Mouse (Mus musculus): ENCODE data around the gene Cyth3. TPM values are rescaled to one million over a fixed set of nuclear protein-coding genes. Genes with fewer than 3 reads are reported as not detected.

The Cyth3 gene
- polyA plus RNA-seq, 1 experiment from 2014 or later: 61.8 TPM

GRCm38 (mm10) chr5:143759554-143759953 lies 137.3 kb downstream of the Cyth3 start:
- no peak overlapping the region for H3K9ac ChIP-seq (ENCODE audit: low read length)
- no peaks in the 10 kb centered on the region for H3K36me3 ChIP-seq (ENCODE audit: control insufficient read depth, insufficient read depth, low read length)
- WGBS: 82% methylated on average over 8 of the region's 8 CpGs
- H3K27me3 ChIP-seq (ENCODE audit: control insufficient read depth, insufficient read depth, low read length): no peaks in the 10 kb centered on the region
- no peak overlapping the region for H3K4me2 ChIP-seq (ENCODE audit: low read depth, low read length)
- no peaks in the 10 kb centered on the region for H3K4me1 ChIP-seq (ENCODE audit: control insufficient read depth, insufficient read depth, low read length)
- H3K4me3 ChIP-seq (replicated peaks; ENCODE audit: low read length): no peak overlapping the region
- no peaks in the 10 kb centered on the region for H3K9me3 ChIP-seq (replicated peaks; ENCODE audit: control insufficient read depth, low read length)
- no peak for ATAC-seq (ENCODE audit: insufficient read depth, low FRiP score)
- no peak overlapping the region for H3K27ac ChIP-seq (ENCODE audit: low read length)

Other genes with a start within 250 kb of the Cyth3 start
- gene Kdelr2, start 218.6 kb upstream of the Cyth3 start, polyA plus RNA-seq (2015; fragmentation: Nextera tagmentation; extraction: Ambion mirVana): 364 and 376 TPM in 2 replicates
- 10.3 and 11.5 TPM in 2 replicates for gene Daglb, start 157.9 kb upstream of the Cyth3 start, polyA plus RNA-seq (2015; fragmentation: Nextera tagmentation; extraction: Ambion mirVana)
- 195 and 223 TPM in 2 replicates for gene Rac1, start 94.4 kb upstream of the Cyth3 start, polyA plus RNA-seq (2015; fragmentation: Nextera tagmentation; extraction: Ambion mirVana)
- gene Usp42, start 109.8 kb downstream of the Cyth3 start, polyA plus RNA-seq (2015; fragmentation: Nextera tagmentation; extraction: Ambion mirVana): 13.7 and 13.9 TPM in 2 replicates
- 33.6 and 35.0 TPM in 2 replicates for gene Eif2ak1, start 195.3 kb downstream of the Cyth3 start, polyA plus RNA-seq (2015; fragmentation: Nextera tagmentation; extraction: Ambion mirVana)

All from stomach, embryonic 16.5 days (tissue).